Mouse (Mus musculus) kidney, adult 11 months (tissue): Measurements from ENCODE around the gene Sult2b1.

Source experiments
- DNase-seq: peaks from one replicate; pipeline ENCODE4 v3.0.0; 2022

Sult2b1 gene

DNA sequence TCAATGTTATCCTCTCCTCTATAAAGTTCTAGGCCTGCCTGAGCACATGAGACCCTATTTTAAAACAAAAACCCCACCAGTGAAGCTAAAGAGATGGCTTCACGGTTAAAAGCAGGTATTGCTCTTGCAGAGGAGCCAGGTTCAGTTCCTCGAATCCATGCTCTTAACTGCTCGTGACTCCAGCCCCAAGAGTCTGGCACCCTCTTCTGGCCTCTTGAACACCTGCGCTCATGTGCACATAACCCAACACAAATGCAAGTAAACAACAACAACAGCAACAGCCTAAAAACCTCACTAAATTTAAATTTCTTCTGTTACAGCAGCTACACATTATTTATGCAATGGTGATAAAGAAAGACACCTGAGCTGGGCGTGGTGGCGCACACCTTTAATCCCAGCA lies 17.0 kb downstream of the Sult2b1 start:
- no peak for DNase-seq

DNA sequence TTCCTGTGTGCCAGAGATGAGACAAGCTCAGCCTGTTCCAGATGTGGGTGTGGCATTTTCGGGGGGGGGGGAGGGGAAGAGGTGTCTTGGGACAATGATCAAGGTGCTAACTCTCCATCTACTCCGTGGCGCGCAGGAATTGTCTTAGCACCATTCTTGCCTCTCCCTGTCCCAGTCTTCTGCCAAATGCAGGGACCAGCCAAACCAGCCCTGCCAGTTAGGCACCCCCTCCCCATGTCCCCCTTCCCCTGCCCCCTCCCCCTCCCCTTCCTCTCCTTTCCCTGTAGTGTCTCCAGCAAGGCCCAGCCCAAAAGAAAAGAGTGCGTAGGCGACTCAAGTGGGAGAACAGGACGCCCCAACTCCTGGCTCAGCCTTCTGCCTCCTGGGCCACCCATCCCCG lies 17.7 kb downstream of the Sult2b1 start:
- no peak for DNase-seq

DNA sequence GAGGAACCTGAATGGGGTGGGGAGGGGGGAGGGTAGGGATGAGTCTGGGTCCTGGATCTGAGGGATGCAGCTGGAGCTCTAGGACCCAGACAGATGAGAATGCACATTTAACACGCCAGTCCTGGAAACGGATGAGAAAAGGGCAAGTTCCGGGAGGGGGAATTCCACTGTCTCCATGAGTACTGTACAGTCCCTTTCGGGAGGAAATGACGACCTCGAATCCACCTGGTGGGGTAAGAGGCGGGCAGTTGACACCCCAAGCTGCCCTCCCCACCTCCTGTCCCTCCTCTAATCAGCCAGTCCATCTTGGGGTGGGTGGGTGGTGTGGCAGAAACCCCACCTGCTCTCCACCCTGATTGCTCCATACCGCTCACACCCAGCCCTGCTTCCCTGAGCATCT lies 18.5 kb downstream of the Sult2b1 start:
- DNase-seq = no peak

DNA sequence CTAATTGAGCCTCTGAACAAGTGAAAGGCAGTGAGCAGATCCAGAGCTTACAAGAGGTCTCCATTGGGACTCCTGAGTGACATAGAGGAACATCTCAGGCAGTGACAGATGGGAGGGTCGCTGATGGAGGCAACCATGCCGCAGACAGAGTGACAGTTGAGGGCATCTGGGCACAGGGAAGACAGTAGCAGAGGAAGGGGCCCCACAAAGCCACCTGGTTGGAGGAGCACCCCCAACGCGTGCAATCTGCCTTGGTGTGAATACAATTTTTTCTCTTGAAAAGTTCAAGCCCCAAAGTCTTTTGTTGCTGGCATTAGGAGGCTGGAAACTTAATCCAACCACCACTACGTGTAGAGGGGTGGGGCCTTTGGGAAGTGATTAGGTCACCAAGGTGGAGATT lies 24.3 kb downstream of the Sult2b1 start:
- DNase-seq = no peak

DNA sequence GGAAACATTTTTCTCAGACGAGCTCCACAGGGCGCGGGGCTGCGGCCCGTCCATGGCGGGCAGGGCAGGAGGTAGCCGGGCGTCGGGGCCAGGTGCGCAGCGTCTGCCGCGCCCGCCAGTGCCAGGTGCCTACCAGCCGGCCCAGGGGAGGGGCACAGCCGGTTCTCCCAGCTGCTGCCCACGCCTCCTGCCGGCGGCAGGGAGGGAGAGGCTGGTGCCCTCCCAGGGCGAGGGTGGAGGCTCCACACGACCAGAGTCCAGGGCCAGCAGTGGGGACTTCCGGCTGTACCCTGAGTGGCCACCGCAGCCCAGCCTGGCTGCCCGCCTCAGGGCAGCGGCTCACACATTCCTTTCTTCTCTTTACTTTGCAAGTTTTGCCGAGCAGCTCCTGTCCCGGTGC lies 25.1 kb downstream of the Sult2b1 start:
- peak; percentile 86 for DNase-seq

DNA sequence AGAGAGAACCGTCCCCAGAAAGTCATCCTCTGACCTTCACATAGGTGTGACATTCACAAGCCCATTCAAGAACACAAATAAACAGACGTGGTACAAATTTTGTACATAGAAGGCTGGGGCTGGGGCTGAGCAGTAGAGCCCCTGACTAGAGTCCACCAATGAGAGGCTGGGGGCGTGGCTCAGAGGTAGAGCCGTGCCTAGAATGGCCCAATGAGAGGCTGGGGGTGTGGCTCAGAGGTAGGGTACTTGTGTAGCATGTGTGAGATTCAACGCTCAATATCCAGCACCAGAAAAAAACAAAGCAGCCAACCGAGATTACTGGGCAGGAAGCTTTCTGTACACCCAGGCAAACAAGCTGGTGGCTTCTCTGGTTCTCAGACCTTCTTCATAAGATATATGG lies 28.8 kb downstream of the Sult2b1 start:
- DNase-seq = no peak

DNA sequence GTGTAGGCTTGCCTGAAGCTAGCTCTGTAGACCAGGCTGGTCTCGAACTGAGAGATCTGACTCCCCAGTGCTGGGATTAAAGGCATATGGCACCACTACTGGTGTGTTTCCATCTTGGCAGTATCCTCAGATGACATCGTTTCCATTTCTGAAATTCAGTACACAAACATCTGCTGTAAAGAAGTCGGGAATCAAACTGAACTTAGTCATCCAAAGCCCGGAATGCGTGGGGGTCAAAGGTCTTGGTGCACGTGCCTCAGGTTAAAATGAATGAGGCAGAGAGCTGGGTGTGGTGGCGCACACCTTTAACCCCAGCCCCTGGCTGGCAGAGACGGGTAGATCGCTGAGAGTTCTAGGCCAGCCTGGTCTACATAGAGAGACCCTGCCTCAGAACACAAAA lies 34.3 kb downstream of the Sult2b1 start:
- DNase-seq = peak; percentile 42

DNA sequence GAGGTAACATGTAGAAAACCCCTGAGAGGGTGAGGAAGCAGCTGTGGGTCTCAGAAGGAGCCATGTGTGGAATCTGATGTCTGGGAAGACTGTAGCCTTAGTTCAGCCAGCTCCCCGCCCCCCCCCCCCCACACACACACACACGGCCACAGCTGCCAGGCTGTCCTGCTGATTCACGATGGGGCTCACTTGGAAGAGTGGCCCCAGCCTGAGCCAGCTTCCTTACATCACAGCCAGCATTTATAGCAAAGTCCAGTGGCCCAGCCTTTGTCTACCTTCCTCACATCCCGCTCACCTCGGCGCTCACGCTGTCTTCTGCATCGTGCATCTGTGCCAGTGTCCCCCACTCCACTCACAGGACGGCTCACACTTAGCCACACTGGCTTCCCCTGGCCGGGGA lies 35.1 kb downstream of the Sult2b1 start:
- no peak for DNase-seq

DNA sequence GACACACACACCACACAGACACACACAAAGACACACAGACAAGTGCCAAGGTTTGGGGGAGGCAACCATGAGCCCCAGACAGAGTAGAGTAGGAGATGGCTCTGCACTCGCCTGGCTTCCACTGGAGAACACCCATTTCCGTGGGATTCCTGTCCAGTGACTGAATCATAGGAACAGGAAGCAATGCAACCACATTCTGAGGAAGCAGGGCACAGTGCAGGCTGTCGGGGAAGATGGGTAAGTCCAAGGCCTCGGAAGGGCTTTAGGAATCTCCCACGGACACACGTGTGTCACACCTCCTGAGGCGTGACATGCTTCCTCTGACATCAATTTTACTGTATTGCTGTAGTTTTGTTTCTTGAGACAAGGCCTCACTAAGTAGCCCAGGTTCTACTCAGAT lies 36.4 kb downstream of the Sult2b1 start:
- DNase-seq = peak; percentile 30

DNA sequence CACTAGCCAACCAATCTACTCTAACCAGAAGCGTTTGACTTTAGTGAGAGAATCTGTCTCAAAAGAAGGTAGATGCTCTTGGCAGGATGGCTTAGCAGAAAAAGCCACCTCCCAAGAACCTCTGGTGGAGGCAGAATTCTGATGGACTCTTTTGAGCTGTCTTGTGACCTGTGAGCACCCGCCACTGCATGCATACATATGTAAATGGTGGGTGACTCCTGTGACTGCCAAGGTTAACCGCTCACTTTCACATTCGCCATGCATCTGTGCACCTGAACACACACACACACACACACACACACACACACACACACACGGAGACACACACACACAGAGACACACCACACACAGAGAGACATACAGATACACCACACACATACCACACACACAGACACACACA lies 37.0 kb downstream of the Sult2b1 start:
- no peak for DNase-seq

DNA sequence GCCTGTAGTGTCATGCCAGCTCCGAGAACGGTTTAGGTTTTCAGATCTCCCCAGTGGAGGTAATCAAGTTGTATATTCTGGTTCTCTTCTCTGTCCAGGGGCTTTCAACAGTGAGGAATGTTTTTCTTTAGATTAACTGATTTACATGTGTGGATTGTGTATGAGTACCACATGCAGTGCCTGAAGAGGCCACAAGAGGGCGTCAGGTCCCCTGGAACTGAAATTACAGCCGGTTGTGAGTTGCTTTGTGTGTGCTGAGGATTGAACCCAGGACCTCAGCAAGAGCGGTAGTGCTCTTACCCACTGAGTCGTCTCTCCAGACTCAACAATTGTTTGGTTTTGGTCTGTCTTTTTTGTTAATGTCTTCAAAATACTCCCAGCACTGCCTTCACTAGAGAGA lies 38.0 kb downstream of the Sult2b1 start:
- DNase-seq = no peak

DNA sequence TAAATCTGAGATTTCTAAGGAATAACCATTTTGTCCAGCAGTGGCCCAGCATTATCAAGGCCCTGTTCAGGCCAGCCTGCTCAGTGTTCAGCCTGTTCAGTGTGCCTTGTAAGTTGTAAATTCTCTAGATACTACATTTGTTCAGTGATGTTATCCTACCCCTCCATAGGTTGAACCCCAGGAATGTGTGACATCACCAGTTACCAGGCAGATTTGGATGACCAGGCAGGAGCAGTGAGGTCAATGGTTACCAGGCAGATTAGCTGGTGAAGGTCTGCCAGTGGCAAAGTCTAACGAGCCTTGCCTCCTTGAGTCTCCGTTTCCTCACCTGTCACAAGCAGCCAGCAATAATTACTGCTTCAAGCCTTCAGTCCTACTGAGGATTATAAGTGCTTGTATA lies 40.1 kb downstream of the Sult2b1 start:
- DNase-seq = peak; percentile 66

DNA sequence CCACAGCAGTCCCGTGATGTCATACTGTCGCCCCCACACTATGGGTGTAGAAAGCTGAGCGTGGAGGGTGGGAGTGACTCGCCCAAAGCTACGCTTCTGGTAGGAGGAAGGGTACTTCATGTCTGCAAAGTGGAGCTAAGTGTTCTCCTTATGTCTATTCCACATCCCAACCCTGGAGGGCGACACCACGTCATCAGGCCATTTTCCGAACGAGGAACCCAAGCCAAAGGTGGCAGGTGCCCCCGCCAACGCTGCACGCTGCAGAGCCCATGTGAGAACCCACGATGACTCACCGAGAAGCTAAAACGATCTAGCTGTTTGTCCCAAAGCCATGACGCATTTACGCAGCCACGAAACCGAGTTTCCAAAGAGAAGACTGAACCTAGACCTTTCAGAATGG lies 42.1 kb downstream of the Sult2b1 start:
- no peak for DNase-seq

DNA sequence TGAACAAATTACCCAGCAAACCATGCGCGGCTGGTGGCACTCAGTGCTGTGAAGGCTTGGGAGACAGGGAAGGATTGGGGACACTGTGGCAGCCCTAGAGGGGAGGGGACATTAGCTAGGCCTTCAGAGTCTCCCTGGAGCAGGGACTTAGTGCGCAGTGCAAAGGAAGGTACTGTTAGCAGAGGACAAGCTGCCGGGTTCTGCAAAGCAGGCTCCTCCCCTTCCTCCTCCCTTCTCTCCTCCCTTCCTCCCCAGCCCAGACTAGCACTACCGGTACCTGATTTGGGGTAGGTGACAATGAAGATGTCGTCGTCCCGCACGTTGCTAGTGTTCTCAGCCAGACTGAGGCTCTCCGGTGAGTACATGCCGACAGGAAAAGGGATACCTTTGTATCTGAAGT lies 42.7 kb downstream of the Sult2b1 start:
- no peak for DNase-seq

DNA sequence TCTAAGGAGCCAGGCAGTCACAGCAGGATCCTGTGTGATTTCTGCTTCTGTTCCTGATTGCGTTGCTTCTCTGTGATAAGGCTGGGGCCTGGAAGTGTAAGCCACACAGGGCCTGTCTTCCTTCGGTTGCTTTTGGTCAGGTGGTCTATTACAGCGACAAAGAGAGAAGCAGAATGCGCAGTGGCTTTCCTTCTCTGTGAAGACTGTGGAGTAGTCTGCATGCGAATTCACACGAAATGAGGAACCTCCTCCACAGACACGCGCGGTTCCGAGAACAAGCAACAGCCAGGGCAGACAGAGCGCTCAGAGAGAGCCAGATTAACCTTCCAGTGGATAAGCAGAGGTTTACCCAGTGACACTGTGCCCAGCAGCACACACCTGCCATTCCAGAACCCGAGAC lies 43.2 kb downstream of the Sult2b1 start:
- no peak for DNase-seq

DNA sequence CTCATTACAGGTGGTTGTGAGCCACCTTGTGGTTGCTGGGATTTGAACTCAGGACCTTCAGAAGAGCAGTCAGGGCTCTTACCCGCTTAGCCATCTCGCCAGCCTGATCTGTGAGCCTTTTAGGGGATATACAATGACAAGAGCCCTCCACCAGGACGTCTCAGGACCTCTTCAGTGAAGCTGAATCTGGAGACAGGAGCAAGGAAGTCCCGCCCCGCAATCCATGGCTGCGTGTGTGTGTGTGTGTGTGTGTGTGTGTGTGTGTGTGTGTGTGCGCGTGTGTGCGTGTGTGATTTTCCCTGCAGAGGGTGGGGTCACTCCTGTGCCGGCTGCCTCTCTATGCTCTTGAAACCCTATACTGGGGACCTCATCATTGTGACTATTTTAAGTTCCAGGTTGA lies 44.6 kb downstream of the Sult2b1 start:
- no peak for DNase-seq

DNA sequence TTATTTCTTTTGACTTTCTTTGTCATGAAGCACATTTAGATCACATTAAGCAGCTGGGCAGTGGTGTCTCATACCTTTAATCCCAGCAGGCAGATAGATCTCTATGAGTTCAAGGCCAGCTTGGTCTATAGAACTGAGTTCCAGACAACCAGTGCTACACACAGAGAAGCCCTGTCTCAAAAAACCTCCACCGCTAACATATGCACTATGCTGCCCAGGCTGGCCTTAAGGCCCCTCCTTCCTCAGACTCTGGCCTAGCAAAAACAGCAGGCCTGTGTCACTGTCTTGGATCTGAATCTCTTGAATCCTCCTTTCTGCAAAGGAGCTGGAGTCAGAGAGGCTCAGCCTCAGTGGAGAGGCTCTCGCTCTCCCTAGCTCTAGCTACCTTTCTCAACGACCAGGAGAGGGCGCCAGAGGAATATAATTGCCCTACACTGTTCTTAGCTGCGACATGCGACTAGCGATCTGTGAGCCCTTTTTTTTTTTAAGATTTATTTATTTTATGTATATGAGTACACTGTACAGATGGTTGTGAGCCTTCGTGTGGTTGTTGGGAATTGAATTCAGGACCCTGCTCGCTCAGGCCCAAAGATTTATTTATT lies 45.2 kb downstream of the Sult2b1 start:
- DNase-seq = peak; percentile 66

DNA sequence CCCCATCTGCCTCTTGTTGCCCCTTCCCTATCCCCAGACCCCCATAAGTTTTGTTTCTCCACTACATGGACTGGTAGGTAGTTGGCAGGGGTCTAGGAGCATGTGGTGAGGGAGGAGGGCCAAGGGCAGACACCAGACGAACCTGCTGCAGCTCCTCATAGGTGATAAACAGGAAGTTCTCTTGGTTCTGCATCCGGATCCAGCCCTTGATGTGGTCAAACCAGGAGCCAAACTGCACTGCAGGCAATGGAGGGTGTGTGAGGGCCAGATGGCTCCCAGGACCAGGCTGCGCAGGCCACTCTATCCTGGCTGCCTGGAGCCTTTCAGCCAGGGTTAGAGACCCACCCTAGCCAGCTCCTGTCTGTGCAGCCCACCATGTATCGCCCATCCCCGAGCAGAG lies 51.0 kb downstream of the Sult2b1 start:
- no peak for DNase-seq

DNA sequence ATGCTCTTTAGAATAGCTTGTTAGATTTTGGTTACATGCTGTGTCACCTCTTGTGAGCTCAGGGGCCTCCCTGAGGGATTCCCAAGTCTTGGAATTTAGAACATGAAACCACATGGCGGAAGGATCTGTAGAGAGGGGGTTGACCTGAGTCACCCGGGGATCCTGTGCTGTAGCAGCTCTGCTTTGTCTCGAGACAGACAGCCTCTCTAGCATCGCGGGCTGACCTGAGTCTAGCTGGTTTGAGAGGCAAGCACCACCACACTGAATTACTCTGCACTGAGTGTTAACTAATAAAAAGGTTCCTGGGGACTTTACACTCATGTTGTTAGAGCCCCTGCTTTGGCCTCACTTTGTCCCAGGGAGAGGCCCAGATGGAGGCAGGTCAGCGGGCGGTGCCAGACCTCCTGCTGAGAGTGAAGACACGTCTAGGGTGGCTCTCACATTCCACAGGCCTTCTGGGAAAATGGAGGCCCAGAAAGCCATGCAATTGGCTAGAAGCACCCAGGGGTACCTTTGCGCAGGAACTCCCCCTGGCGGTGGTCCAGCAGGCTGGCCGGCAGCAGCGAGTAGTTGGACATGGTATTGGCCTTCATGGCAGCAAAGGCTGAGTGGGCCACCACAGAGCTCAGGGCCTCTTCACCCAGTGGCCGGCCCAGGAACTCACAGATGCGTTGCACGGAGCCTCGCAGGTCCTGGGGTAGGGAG lies 53.6 kb downstream of the Sult2b1 start:
- peak; percentile 43 for DNase-seq

DNA sequence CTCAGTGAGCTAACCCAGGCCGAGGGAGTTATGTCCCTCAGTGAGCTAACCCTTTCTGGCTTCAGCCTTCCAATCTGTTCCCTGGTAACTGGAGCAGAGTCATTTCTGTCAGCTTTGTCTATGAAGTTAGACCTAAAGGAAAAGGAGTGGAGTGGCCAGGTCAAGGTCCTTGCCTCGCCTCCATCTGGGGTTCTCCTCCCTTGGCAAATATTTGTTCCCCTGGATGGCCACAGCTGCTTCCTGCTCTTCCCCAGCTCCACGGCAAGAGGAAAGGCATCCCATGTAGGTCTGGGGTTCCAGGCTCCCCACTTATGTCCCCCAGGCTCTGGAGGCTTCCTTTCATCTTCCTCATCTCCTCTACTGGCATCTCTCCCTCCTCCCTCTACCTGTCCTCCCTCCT lies 56.8 kb downstream of the Sult2b1 start:
- DNase-seq = no peak

DNA sequence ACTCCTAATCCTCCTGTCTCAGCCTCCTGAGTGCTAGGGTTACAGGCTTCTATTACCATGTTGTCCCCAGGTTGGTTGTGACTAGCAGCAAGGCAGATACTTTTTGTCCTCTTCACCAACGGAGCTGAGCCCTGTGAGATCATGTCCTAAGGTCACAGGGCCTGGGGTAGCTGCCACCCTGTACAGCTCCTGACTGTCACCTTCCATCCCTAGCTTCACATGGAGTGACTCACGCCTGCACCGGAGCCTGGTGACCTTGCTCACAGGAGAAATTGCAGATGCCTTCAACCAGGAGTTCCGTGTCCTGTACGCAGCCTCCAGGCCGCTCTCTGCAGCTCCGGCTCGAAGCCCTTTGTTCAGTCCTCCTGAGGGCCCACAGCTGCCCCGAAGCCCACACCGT lies 58.0 kb downstream of the Sult2b1 start:
- DNase-seq = no peak

DNA sequence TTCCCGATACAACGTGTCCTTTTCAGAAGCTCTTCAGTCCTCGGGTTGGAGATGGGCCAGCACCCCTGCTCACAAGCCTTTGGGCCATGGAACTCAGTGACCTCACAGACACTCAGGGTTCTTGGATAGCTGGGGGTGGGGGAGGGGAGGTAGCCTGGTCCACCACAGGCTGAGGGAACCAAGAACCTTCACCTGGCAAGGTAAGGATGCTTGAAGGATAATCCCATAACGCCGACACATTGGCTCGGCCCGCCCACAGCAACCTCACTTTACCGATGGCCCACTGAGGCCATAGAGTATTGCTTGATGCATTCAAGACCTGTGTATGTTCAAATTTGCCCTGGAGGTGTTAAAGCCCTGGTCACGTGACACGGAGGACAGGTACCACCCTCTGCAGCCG lies 58.8 kb downstream of the Sult2b1 start, which contains the start of gene Spaca4:
TSS of gene Spaca4 (minus strand) at position 101 of the 400 bp plus-strand sequence.
- DNase-seq = no peak

DNA sequence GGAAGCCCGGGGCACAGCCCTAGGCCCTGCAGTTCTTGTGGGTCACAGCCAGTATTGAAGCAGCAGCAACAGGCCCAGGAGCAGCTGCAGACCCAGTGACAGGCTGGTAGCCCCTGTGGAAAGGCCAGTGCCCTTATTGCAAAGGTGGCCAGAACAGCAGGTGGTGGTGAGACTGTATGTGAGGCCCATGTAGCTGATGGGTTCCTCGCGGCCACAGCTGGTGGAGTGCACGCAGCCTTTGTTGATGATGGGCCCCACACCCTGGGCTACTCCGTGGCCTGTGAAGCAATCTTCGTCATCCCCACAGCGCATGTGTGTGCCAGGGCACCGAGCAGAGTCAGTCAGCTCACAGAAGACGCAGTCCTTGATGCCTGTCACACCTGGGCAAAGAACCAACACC lies 59.3 kb downstream of the Sult2b1 start:
- no peak for DNase-seq

DNA sequence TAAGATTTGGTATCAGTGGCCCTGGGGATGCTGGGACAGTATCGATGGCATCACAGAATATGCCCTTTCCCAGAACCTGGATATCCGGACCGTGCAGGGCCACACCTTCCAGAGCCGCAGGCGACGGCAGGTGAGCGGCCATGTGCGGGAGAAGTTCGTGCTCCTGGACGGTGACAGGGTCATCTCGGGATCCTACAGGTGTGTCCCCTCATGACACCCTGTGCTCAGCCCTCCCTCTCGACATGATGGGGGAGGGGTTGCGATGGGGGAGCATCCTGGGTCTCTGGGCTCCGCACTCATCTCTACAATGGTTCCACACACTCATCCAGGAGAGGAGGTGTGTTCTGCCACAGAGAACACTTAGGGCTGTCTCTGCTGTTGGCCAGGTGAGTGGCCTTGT lies 60.7 kb downstream of the Sult2b1 start:
- no peak for DNase-seq

DNA sequence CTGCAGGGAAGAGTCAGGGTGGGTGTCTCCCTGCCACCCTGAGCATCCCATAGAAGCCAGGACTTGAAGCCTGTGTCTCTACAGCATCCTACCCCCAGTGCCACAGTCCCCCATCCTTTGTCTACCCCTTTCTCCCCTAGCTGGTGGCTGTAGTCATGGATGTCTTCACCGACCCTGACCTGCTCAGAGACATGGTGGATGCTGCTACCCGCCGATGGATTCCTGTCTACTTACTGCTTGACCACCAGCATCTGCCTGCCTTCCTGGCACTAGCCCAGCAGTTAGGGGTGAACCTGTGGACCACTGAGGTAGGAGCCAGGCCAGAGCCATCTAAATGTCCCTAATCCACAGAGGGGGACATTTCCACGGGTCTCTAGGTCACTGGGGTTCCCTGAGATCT lies 61.2 kb downstream of the Sult2b1 start:
- no peak for DNase-seq
